In the genomic region with DNA sequence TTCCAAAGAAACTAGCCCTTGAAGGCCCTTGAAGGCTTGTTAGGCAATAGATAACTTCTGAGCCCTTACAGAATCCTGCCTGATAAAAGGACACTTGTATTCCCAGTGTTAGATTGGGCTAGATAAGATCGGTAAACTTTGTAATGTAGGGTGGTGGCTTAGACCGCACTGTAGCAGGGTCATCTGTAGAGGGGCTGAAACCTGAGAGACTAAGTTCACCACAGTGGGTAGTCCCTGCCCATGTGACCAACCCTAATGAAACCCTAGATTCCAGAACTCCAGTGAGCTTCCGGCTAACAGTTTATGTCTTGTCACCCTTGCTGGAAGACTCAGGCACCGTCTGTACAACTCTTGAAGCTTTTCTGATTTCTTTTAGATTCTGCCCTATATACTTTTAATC, we compare ENCODE assay signal across 25 mouse cellular contexts. TPM values are rescaled to one million over a fixed set of nuclear protein-coding genes. Genes with fewer than 3 reads are reported as not detected.
DNase-seq lines count a peak whose midpoint lies in the region; ATAC-seq lines count a peak whose summit lies in the region.
"Had no signal": no experiment of that assay in that cellular context is flagged by ENCODE, and none has a peak within 500 bp of the region (broad histone marks: within the 10 kb centered on the region; RNA-seq: fewer than 3 reads in every experiment).

No protein-coding gene starts in this region.

- H3K4me1 ChIP-seq in kidney, embryonic 14.5 days (ENCODE audit: control insufficient read depth, insufficient read depth, low read length) = no peaks in the 10 kb centered on the region
- no peaks in the 10 kb centered on the region for H3K4me1 ChIP-seq in lung, embryonic 15.5 days
- H3K4me1 ChIP-seq in midbrain, embryonic 16.5 days (ENCODE audit: control insufficient read depth, insufficient read depth, low read length) = no peaks in the 10 kb centered on the region
- H3K4me1 ChIP-seq: embryonic facial prominence, embryonic 12.5 days; heart, embryonic 12.5 days; limb, embryonic 13.5 days had no signal

- H3K27ac ChIP-seq in kidney, embryonic 14.5 days (ENCODE audit: low read depth, low read length) = no peak overlapping the region
- no peak overlapping the region for H3K27ac ChIP-seq in lung, embryonic 15.5 days
- no peak overlapping the region for H3K27ac ChIP-seq in midbrain, embryonic 16.5 days (ENCODE audit: low read length)
- H3K27ac ChIP-seq: embryonic facial prominence, embryonic 12.5 days; hindbrain, embryonic 14.5 days; layer of hippocampus, adult 2 months; limb, embryonic 13.5 days had no signal

- H3K9me3 ChIP-seq in kidney, embryonic 14.5 days (ENCODE audit: control insufficient read depth, low read length) = no peaks in the 10 kb centered on the region
- H3K9me3 ChIP-seq in lung, embryonic 15.5 days = no peaks in the 10 kb centered on the region
- H3K9me3 ChIP-seq in midbrain, embryonic 16.5 days (replicated peaks; ENCODE audit: control insufficient read depth, low read length, poor library complexity, severe bottlenecking) = no peaks in the 10 kb centered on the region
- H3K9me3 ChIP-seq: embryonic facial prominence, embryonic 12.5 days; heart, embryonic 12.5 days; limb, embryonic 13.5 days had no signal

- no peaks in the 10 kb centered on the region for H3K27me3 ChIP-seq in kidney, embryonic 14.5 days (ENCODE audit: control insufficient read depth, insufficient read depth, low read length)
- H3K27me3 ChIP-seq in lung, embryonic 15.5 days = peaks cover 26% of the 10 kb centered on the region; the same call in 1 of the 2 replicates
- no peaks in the 10 kb centered on the region for H3K27me3 ChIP-seq in midbrain, embryonic 16.5 days (ENCODE audit: control insufficient read depth, insufficient read depth, low read depth, low read length)
- H3K27me3 ChIP-seq: embryonic facial prominence, embryonic 12.5 days; heart, embryonic 12.5 days; limb, embryonic 13.5 days had no signal

- DNase-seq in kidney, adult 11 months = no peak
- DNase-seq in lung, postnatal 4 days = no peak
- peak; percentile 40 for DNase-seq in R1 (ENCODE audit: low read depth, low spot score)
- peak; percentile 37 for DNase-seq in yolk sac, embryonic 10.5 days (ENCODE audit: low spot score)
- DNase-seq: adrenal gland, postnatal 14 days; cerebellum, adult 11-12 months; cerebellum, adult 9-11 months; embryo, embryonic 11 days; gastrocnemius, postnatal 14 days; kidney, adult 18-20 months; thymus, postnatal 4 days had no signal

- H3K4me2 ChIP-seq in kidney, embryonic 14.5 days (replicated peaks; ENCODE audit: low read depth, low read length) = no peak overlapping the region
- H3K4me2 ChIP-seq in lung, embryonic 15.5 days = no peak overlapping the region
- no peak overlapping the region for H3K4me2 ChIP-seq in midbrain, embryonic 16.5 days (ENCODE audit: low read length)
- H3K4me2 ChIP-seq: embryonic facial prominence, embryonic 12.5 days; heart, embryonic 12.5 days; hindbrain, embryonic 14.5 days; limb, embryonic 13.5 days; midbrain, embryonic 11.5 days had no signal

- no peak overlapping the region for H3K9ac ChIP-seq in kidney, embryonic 14.5 days (ENCODE audit: low read depth, low read length)
- H3K9ac ChIP-seq in lung, embryonic 15.5 days = no peak overlapping the region
- H3K9ac ChIP-seq in midbrain, embryonic 16.5 days (ENCODE audit: low read depth, low read length) = no peak overlapping the region
- H3K9ac ChIP-seq: embryonic facial prominence, embryonic 12.5 days; heart, embryonic 12.5 days; hindbrain, embryonic 14.5 days; limb, embryonic 13.5 days had no signal

- peak; percentile 60; the same call in 1 of the 2 replicates for ATAC-seq in kidney, embryonic 14.5 days (ENCODE audit: low FRiP score, low TSS enrichment)
- peak; percentile 52; the same call in 1 of the 2 replicates for ATAC-seq in lung, embryonic 15.5 days (ENCODE audit: borderline replicate concordance, extremely low read depth, low FRiP score, low TSS enrichment)
- ATAC-seq in midbrain, embryonic 16.5 days = no peak
- ATAC-seq: forebrain, embryonic 14.5 days had no signal

- no peak overlapping the region for H3K4me3 ChIP-seq in kidney, embryonic 14.5 days (ENCODE audit: low read length)
- no peak overlapping the region for H3K4me3 ChIP-seq in lung, embryonic 15.5 days
- no peak overlapping the region for H3K4me3 ChIP-seq in midbrain, embryonic 16.5 days (ENCODE audit: low read depth, low read length)
- H3K4me3 ChIP-seq: embryonic facial prominence, embryonic 12.5 days; heart, embryonic 12.5 days; layer of hippocampus, adult 2 months; limb, embryonic 13.5 days had no signal

- H3K36me3 ChIP-seq in kidney, embryonic 14.5 days (ENCODE audit: control insufficient read depth, insufficient read depth, low read length) = no peaks in the 10 kb centered on the region
- no peaks in the 10 kb centered on the region for H3K36me3 ChIP-seq in lung, embryonic 15.5 days
- no peaks in the 10 kb centered on the region for H3K36me3 ChIP-seq in midbrain, embryonic 16.5 days (ENCODE audit: control insufficient read depth, insufficient read depth, low read length)
- H3K36me3 ChIP-seq: embryonic facial prominence, embryonic 12.5 days; heart, embryonic 12.5 days; limb, embryonic 13.5 days had no signal

- 27% methylated on average over 4 of the region's 4 CpGs for WGBS in kidney, embryonic 14.5 days
- WGBS in lung, embryonic 15.5 days = 31% methylated on average over 4 of the region's 4 CpGs
- WGBS in midbrain, embryonic 16.5 days = 84% methylated on average over 4 of the region's 4 CpGs

RNA-seq across cellular contexts. Expression of a gene that starts 19.4 kb away (rescaled TPM):
- polyA plus RNA-seq in kidney, embryonic 14.5 days (2014; fragmentation: Nextera tagmentation; extraction: Ambion mirVana) = 0.99 and 1.4 TPM in 2 replicates
- polyA plus RNA-seq in lung, embryonic 15.5 days (2015; fragmentation: Nextera tagmentation; extraction: Ambion mirVana) = not detected in 2 replicates
- 0.19 TPM in 1 of 2 replicates, not detected in the other for polyA plus RNA-seq in midbrain, embryonic 16.5 days (2015; fragmentation: Nextera tagmentation; extraction: Ambion mirVana)
- polyA plus RNA-seq: forebrain, embryonic 14.5 days; heart, postnatal 0 days; midbrain, embryonic 11.5 days; neural tube, embryonic 14.5 days; stomach, embryonic 14.5 days; testis, adult 2 months had no signal

RNA-seq across cellular contexts. Expression of a gene that starts 25.1 kb away (rescaled TPM):
- polyA plus RNA-seq in kidney, embryonic 14.5 days (2014; fragmentation: Nextera tagmentation; extraction: Ambion mirVana) = 6.8 and 9.2 TPM in 2 replicates
- polyA plus RNA-seq in lung, embryonic 15.5 days (2015; fragmentation: Nextera tagmentation; extraction: Ambion mirVana) = 2.0 and 2.4 TPM in 2 replicates
- 1.9 and 2.3 TPM in 2 replicates for polyA plus RNA-seq in midbrain, embryonic 16.5 days (2015; fragmentation: Nextera tagmentation; extraction: Ambion mirVana)

RNA-seq across cellular contexts. Expression of a gene that starts 42.6 kb away (rescaled TPM):
- 48.8 and 55.6 TPM in 2 replicates for polyA plus RNA-seq in kidney, embryonic 14.5 days (2014; fragmentation: Nextera tagmentation; extraction: Ambion mirVana)
- polyA plus RNA-seq in lung, embryonic 15.5 days (2015; fragmentation: Nextera tagmentation; extraction: Ambion mirVana) = 36.1 and 36.3 TPM in 2 replicates
- 56.1 and 61.3 TPM in 2 replicates for polyA plus RNA-seq in midbrain, embryonic 16.5 days (2015; fragmentation: Nextera tagmentation; extraction: Ambion mirVana)

Comparison
In these comparisons a context has a peak if more than half of its experiments do, and no peak if none do; other contexts are left out.
1. DNase-seq: peak in R1 (single experiment) and yolk sac, embryonic 10.5 days (single experiment); none in kidney, adult 11 months (single experiment) and lung, postnatal 4 days (0 of 2).